Mouse (Mus musculus) large intestine, adult 2 months (tissue): ENCODE data around the gene Ilf2. TPM values are rescaled to one million over a fixed set of nuclear protein-coding genes. Genes with fewer than 3 reads are reported as not detected.

ENCODE experiments used
- DNase-seq: peaks from one replicate; pipeline ENCODE4 v3.0.0-alpha.2; 2012; ENCODE audit warnings: low read depth, low spot score
- WGBS: fragments of 180-500 bp; shearing (Covaris S2); methylation state at CpG from one replicate; pipeline ENCODE4 v1.1.7; 2018; 5-methylcytosine and 5-hydroxymethylcytosine counted together
- polyA plus RNA-seq: library from polyadenylated mRNA; depleted of rRNA; stranded (reverse); fragments of >200 nt; gene quantifications from 2 replicates; pipeline ENCODE4 v1.2.3, GENCODE M21; 2012

Gene Ilf2
- polyA plus RNA-seq, 1 experiment = 23.6 TPM

- WGBS = 90% methylated on average over 5 of the region's 5 CpGs
Observed at GRCm38 (mm10) chr3:90505216-90505615, 29.3 kb downstream of the Ilf2 start.

GRCm38 (mm10) chr3:90506362-90506761 lies 30.4 kb downstream of the Ilf2 start:
- WGBS = 25% methylated on average over 3 of the region's 3 CpGs
- DNase-seq = no peak

More at GRCm38 (mm10) chr3:90505216-90505615, 29.3 kb downstream of the Ilf2 start:
- no peak for DNase-seq

- WGBS = under 1% methylated on average over 20 of the region's 20 CpGs
- DNase-seq = no peak
Observed at GRCm38 (mm10) chr3:90508287-90508949, 32.5 kb downstream of the Ilf2 start.

- WGBS = under 1% methylated on average over 66 of the region's 66 CpGs
- DNase-seq = peak; percentile 98
Observed at GRCm38 (mm10) chr3:90508950-90509746, 33.2 kb downstream of the Ilf2 start, which contains the start of gene Chtop. Chtop (minus strand) TSS chr3:90509498.

- no peak for DNase-seq
- WGBS = 7% methylated on average over 2 of the region's 2 CpGs
Observed at GRCm38 (mm10) chr3:90509747-90510123, 33.8 kb downstream of the Ilf2 start.

- WGBS = 85% methylated on average over 5 of the region's 5 CpGs
- DNase-seq = no peak
Observed at GRCm38 (mm10) chr3:90512276-90512675, 36.4 kb downstream of the Ilf2 start.

- no peak for DNase-seq
Observed at GRCm38 (mm10) chr3:90512948-90513642, 37.2 kb downstream of the Ilf2 start.

GRCm38 (mm10) chr3:90513796-90514590 lies 38.1 kb downstream of the Ilf2 start, which contains the start of the genes S100a1 and S100a13:
S100a1 (minus strand) TSS chr3:90514392.
S100a13 (plus strand) TSS chr3:90514435.
- DNase-seq = peak; percentile 85
- 2% methylated on average over 25 of the region's 25 CpGs for WGBS

More at GRCm38 (mm10) chr3:90512948-90513642, 37.2 kb downstream of the Ilf2 start:
- 76% methylated on average over 9 of the region's 9 CpGs for WGBS

GRCm38 (mm10) chr3:90514691-90515090 lies 38.8 kb downstream of the Ilf2 start:
- peak; percentile 70 for DNase-seq
- under 1% methylated on average over 10 of the region's 10 CpGs for WGBS

- 13% methylated on average over 1 of the region's 1 CpGs for WGBS
- no peak for DNase-seq
Observed at GRCm38 (mm10) chr3:90515242-90515641, 39.3 kb downstream of the Ilf2 start.

- WGBS = 93% methylated on average over 4 of the region's 4 CpGs
- no peak for DNase-seq
Observed at GRCm38 (mm10) chr3:90515789-90516188, 39.9 kb downstream of the Ilf2 start.

GRCm38 (mm10) chr3:90517711-90518110 lies 41.8 kb downstream of the Ilf2 start:
- WGBS = 87% methylated on average over 4 of the region's 4 CpGs
- DNase-seq = no peak

- 51% methylated on average over 4 of the region's 4 CpGs for WGBS
- DNase-seq = no peak
Observed at GRCm38 (mm10) chr3:90525421-90525820, 49.5 kb downstream of the Ilf2 start.

- 28% methylated on average over 2 of the region's 2 CpGs for WGBS
Observed at GRCm38 (mm10) chr3:90526076-90526475, 50.1 kb downstream of the Ilf2 start.

GRCm38 (mm10) chr3:90526580-90526979 lies 50.7 kb downstream of the Ilf2 start, which contains the start of gene S100a14:
S100a14 (plus strand) TSS chr3:90526856.
- peak; percentile 90 for DNase-seq
- WGBS = 21% methylated on average over 5 of the region's 5 CpGs

More at GRCm38 (mm10) chr3:90526076-90526475, 50.1 kb downstream of the Ilf2 start:
- no peak for DNase-seq

- DNase-seq = no peak
- WGBS = 86% methylated on average over 7 of the region's 7 CpGs
Observed at GRCm38 (mm10) chr3:90527291-90527873, 51.5 kb downstream of the Ilf2 start.

- WGBS = 40% methylated on average over 5 of the region's 5 CpGs
- no peak for DNase-seq
Observed at GRCm38 (mm10) chr3:90531713-90532112, 55.8 kb downstream of the Ilf2 start.

- 97% methylated on average over 1 of the region's 1 CpGs for WGBS
- no peak for DNase-seq
Observed at GRCm38 (mm10) chr3:90535446-90535845, 59.5 kb downstream of the Ilf2 start.
